Mouse (Mus musculus): ENCODE measurements around the gene Methig1.
A peak's percentile ranks its signal among the peaks of the same experiment; 100 is the strongest.
"Not testable (repeated sequence)": the region's sequence is repeated elsewhere in the genome, so short reads cannot be mapped to it uniquely, and the experiment has no call there.

The Methig1 gene

GRCm38 (mm10) chr15:100341314-100341980, 11.5 kb upstream of the Methig1 start:
- DNase-seq: not testable (repeated sequence)

DNA sequence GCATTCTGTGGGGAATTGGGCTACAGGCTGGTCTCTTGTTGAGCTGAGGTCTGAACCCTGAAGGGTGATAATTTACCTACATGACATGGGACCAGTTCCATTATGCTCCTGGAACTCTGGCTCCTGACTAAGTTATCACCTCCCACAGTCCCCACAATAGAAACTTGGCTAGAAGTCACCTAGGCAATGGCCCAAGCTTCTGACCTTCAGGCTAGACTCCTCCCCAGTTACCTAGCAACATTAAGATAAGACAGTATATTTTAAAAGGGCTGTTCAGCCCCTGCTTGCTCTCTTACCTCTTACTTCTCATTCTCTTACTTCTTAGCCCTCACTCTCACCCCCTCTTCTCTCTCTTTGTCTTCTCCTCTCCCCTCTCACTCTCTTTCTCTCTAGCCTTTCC, 7.5 kb upstream of the Methig1 start:
- DNase-seq: no peak

DNA sequence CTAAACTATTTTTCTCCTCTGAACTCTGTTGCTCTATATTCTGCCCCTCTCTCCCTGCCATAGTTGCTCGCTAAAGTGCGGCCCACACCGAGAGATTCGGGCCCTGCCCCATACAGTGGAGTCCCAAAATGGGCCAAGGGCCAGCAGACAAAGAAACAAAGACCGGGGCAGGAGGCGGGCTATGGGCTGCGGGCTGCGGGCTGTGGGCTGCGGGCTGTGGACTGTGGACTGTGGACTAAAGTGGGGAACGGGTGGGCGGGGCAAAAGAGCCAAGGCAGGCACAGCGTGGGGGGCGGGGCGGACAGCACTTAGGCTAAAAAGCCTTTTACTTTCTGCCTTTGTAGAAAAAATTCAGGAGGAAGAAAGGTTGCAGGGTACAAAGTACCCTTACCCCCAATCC, 6.2 kb upstream of the Methig1 start:
- no peak for DNase-seq

DNA sequence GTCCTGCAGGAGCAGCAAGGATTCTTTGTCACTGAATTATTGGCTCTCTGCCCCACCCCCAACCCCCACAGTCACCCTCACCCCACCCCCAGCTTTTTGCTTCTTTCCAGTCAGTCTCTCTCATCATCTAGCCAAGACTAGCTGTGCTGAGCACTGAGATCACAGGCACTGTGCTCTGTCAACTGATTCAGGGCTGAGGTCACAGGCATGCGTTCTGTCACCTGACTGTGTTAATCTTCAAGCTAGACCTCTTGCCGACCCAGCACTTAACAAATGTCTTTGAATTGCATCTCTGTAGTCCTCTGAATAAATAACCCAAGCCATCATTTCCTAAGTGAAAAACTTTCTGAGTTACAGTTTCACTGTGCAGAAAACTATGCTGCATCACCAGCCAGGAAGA, 3.5 kb upstream of the Methig1 start:
- DNase-seq: no peak

DNA sequence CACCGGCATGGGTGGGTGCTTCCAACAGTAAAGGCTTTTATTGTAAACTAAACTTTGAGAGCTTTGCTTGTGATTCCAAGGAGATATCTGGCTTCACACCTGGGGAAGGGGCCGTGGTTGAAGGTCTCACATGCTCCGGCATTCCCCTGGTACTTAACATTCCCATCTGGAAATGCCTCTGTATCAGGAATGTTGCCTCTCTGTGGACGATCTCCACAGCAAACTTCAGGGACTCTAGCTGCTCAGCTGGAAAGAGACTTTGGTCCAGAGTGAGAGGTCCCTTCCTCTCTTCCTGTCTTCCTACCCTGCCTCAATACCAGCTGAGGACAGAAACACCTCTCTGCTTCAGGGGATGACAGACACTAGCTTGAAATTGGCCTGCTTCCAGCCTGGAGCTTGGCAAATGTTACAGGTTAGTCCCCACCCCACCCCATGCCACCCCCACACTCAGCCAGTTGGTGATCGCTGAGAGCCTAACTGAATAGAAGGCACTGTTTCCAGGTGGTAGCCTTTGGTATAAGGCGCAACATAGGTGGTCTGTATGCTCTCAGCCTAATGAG, 1.4 kb upstream of the Methig1 start:
- no peak for DNase-seq

GRCm38 (mm10) chr15:100353399-100353798, 450 bp downstream of the Methig1 start:
- DNase-seq: not testable (repeated sequence)

GRCm38 (mm10) chr15:100355876-100356275, 2.9 kb downstream of the Methig1 start:
- no peak for DNase-seq

DNA sequence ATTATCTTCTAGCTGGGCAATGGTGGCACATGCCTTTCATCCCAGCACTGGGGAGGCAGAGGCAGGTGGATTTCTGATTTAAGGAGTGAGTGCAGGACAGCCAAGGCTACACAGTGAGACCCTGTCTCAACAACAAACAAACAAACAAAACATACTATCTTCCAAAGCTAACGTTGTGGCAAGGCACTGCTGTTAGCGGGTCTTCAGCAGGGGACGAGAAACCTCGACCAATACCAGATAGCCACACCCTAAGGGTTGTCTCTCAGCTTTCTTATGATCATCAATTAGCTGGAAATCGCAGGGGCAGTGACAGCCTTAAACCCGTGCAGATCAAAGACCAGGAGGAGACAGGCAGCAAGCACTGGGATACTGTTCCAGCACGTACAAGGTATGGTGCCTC, 11.3 kb downstream of the Methig1 start, which contains the start of gene Higd1c:
TSS of gene Higd1c (plus strand) at position 301 of the 400 bp plus-strand sequence.
- no peak for DNase-seq

DNA sequence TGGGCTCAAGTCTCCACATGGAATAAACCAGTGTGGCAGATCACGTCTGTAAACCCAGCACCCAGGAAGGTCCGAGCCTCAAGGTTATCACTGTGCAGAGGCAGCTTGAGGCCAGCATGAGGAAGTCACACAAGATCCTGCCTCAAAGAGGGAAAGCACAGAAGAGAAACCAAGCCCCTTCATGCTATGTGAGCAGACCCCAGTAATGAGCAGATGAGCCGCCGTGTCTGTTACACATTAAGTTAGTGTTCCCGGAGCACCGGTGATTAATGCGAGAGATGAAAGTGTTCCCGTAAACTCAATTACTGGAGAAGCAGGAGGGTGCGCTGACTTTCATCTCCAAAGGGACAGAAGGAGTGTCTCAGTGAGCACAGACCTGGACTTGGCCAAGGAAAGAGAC, 13.0 kb downstream of the Methig1 start:
- DNase-seq: not testable (repeated sequence)

- no peak for DNase-seq
Measured at GRCm38 (mm10) chr15:100367119-100367518, 14.2 kb downstream of the Methig1 start.

- peak; percentile 50 to 55 for DNase-seq
Measured at GRCm38 (mm10) chr15:100375066-100375465, 22.1 kb downstream of the Methig1 start.

DNA sequence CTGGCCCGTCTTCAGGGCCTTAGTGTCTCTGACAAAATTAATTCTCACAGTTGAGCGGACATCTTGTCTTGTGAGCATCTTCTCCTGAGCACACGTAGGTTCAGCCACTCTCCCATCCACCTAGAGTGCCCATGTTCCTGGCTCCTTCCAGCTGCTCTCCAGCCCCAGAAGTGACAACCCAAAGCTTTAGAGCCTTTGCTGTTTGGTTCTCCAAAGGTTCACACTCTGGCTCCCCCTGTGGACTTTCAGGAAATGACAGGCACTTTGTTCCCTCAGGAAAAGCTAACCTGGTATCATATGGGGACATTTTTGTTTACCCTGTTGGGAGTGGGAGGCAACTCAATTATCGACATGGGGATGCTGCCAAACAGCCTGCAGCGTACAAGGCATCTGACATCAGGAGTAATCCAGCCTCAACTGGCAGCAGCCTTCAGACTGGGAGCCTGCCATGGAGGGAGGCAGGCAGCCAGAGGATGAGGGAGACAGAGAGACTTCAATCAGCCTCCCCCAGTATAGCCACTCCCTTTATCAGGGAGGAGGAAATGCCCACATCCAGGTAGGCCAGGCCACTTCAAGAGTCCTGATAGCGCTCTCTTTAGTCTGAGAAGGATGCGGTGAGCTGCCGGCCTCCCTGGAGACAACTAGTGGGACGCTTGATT, 25.0 kb downstream of the Methig1 start:
- not testable (repeated sequence) for DNase-seq

GRCm38 (mm10) chr15:100379658-100380057, 26.7 kb downstream of the Methig1 start:
- DNase-seq: no peak

- DNase-seq: no peak
Measured at GRCm38 (mm10) chr15:100380104-100380503, 27.2 kb downstream of the Methig1 start.

DNA sequence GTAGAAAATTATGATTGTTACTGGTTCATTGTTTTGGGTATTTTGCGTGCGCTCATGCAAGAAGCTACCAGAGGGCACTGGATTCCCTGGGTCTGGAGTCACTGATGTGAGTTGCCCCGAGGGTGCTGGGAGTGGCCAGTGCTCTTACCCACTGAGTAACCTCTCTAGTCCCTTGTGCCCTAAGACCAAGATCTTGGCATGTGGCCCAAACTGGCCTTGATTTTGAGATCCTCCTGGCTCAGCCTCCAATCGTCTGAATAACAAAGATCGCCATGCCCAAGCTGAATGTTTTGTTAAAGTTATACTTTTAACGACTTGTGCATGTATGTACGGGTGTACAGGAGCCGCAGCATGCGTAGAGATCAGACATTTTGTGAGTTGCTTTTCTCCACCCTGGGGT, 32.8 kb downstream of the Methig1 start:
- no peak for DNase-seq

DNA sequence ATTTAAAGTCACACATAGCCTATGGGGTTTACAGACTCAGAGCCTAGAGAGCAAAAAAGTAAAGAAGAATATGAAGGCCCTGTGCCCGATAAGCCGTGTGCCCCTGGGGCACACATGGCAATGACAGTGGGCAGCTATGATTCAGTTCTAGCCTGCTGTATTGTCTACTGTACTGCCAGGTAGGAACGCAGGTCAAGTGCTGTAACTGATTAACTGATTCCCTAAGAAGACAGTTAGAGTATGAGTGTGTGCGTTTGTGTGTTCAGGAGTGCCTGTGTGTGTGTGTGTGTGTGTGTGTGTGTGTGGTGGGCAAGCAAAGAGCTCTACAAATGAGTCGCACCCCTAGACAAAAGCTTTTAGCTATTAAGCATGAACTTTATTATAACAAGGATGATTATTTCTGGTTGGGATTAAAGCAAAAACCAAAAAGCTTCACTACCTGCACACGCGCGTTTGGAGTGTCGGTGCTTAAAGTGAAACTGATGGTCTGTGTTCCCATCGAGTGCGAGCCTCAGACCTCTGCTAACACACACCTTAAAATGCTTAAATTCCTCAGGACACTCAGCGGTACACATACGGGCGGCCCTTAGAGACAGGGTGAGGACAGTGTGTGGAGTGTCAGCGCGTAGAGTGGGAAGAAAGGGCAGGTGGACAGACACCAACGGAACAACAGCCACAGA, 34.7 kb downstream of the Methig1 start:
- no peak for DNase-seq

- DNase-seq: peak; percentile 56 to 63
Measured at GRCm38 (mm10) chr15:100388224-100388835, 35.4 kb downstream of the Methig1 start.

DNA sequence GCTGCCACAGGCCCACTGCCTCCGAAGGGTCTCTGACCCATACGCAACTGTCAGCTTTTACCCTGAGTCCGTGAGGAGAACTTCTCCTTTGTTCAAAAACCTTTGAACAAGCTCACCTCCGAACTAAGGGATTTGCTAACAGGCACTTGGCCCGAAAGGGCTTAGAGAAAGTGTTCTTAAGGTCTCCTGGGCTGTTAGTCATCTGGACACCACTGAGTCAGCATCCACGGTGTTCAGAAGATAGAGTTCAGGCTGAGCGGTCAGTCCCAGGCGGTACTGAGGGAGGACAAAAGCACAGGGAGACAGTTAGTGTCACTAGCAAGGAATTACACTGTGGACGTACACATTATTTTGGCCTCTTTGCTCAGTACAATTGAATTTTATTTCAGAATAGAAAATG, 35.9 kb downstream of the Methig1 start:
- no peak for DNase-seq

GRCm38 (mm10) chr15:100391066-100391465, 38.1 kb downstream of the Methig1 start:
- DNase-seq: no peak

GRCm38 (mm10) chr15:100391599-100391998, 38.6 kb downstream of the Methig1 start:
- DNase-seq: no peak

DNA sequence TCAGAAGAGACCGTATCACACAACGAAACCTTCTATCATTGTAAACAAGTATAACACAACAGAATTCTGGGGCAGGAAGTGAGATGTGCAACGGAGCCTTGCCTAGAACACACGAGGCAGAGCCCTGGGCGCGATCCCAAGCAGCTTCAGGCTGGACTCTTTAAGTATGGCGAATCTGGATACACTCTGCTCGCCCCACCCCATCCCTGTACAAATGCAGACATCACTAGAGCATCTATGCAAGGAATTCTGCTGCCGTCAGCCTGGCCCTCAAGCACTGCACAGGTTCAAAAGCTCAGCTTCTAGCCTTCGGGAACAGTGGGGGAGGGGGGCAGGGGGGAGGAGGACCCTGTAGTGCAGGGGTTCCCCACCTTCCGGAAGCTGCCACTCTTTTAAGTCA, 40.1 kb downstream of the Methig1 start:
- DNase-seq: no peak

- DNase-seq: no peak
Measured at GRCm38 (mm10) chr15:100395561-100395960, 42.6 kb downstream of the Methig1 start.

DNA sequence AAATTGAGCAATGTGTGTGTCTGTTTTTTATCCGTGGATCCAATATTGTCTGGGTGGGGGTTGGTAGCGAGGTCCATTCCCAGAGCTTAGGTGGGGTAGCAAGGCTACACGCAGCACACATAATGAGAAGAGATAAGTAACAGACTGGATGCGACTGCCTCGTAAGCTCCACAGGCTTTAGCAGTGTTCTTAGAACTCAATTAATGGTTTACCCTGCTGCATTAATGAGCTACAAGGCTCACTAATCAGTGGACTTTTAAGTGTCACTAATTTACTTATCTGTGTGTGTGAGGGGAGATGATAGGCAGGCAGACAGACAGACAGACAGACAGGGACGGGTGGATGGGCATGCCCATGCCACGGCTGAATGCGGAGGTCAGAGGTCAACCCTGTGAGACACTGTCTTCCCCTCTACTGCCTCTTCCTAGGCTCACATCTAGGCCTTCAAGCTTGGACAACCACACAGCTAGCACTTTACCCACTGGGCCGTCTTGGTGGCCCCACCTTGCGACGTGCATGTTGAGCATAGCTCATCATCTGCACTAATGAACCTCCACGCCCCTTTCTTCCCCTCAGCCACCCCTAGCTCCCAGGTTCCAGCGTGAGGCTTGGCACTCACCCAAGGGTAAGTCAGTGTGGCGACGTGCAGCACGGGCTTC, 47.8 kb downstream of the Methig1 start:
- DNase-seq: no peak

Measured in B cell, adult 2 months (primary cell).